Mouse (Mus musculus): Measurements from ENCODE around the gene Tpd52l1.

Gene Tpd52l1

GRCm38 (mm10) chr10:31336432-31336831 is 109.3 kb downstream of the Tpd52l1 start:
- no peak for DNase-seq

DNA sequence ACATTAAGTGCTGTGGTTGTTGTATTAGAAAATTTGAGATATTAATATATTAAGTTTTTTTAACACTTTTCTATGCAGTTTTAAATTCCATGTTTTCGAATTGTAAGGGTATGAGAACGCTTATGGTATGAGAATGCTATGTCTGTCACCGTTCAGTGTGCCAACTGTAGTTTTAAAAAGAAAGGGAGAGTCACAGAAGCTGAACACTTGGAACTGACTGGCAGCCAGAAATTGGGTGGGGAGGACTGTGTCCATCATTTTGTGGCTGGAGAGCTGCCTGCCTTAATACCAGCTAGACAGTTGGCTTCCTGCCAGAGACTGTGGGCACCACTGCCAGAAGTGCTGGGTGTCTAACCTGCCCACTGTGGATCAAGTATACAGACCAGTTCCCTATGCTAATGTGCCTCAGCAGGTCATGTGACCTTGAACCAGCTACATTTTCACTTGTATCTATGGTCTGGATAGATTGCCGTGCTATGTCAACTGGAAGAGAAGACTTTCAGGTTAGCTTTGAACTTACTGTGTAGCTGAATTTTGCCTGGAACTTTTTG is 114.5 kb downstream of the Tpd52l1 start:
- peak in 1 of 2 experiments; percentile 9 for DNase-seq

GRCm38 (mm10) chr10:31330286-31330962 is 115.3 kb downstream of the Tpd52l1 start:
- no peak for DNase-seq

DNA sequence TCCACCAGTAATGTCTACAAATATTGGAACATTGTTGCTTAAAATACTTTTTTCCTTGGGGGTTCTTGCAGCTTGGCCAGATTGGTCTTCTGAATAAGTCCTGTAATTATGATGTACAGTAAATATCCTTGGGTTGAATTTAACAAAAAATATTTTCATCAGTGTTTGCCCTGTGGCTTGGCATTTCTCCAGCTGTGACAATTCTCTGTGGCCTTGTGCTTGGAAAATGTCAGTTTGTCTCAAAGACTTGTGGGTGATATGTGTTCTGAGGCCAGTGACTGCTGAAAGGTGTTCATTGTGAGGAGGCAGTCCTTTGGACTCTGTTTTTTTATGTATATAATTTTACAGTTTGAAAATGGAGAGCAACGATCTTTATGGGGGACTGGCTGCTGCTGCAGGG is 116.3 kb downstream of the Tpd52l1 start:
- no peak for DNase-seq

DNA sequence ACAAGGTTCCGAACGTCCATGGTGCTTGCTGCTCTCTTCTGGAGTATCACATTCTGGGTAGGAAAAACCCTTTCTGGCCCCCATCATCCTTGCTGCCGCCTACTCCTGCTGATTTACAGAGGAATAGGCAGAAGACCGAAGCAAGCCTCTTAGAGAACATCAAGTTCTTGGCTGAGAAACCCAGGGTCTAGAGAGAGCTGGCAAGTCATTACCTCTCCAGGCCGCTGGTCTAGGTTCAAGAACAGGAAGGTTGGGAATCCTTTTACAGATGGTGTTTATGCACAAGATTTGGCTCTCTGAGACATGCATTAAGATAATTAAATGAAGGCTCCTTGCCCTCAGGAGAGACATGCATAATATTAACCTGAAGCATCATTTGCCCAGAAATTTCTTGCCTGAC is 127.3 kb downstream of the Tpd52l1 start:
- DNase-seq = no peak

GRCm38 (mm10) chr10:31312865-31313848 is 132.6 kb downstream of the Tpd52l1 start, which contains the start of gene Hddc2:
Gene Hddc2, plus strand, starts transcription at chr10:31313383.
- DNase-seq = peak; percentile 67 to 69

DNA sequence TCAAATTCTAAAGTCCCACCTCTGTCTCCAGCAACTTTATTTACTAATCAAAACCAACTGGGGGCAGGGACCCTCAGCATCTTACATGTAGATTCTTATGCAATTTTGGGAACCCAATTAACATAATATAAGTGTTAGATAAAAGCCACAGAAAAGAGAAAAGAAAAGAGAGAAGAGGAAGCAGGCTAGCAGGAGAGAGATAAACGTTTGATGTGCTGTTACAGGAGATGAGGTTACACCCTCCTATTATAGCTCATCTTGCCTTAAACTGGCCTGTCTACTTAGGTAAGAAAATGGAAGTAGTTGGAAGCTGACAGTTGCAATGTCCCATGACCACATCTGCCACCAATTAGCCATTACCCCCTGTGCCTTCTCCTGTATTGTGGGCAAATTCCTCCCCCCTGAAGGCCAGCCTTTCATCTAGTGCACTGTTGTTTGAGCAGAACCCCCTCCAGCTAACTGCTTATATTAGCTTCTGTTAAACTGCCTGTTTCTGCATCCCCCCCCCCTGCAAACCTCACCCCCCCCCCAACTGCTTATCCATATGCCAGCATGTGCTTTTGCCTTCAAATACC is 138.6 kb downstream of the Tpd52l1 start:
- no peak for DNase-seq

- no peak for DNase-seq
These were observed 142.3 kb downstream of the Tpd52l1 start for GRCm38 (mm10) chr10:31303446-31303845.

GRCm38 (mm10) chr10:31300292-31300691 is 145.5 kb downstream of the Tpd52l1 start:
- DNase-seq = no peak

- peak; percentile 46 to 62 for DNase-seq
These were observed 146.7 kb downstream of the Tpd52l1 start for GRCm38 (mm10) chr10:31298921-31299574.

DNA sequence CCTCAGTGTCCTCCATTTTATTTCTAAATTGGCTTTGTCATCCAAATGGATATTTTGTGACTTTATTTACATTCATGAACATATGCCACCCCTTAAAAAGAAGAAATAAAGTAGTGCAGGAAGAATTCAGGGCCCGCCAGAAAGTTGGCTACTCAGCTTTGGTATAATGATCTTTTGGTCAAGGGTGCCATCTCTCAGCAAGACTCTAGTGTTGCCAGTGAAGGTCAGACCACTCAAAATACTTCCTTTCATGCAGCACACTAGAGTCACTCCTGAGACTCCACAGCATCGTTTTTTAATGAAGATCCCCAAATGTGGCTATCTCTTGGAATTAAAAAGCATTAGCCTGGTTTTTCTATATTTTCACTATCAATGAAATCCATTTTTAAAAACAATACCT is 147.5 kb downstream of the Tpd52l1 start:
- no peak for DNase-seq

DNA sequence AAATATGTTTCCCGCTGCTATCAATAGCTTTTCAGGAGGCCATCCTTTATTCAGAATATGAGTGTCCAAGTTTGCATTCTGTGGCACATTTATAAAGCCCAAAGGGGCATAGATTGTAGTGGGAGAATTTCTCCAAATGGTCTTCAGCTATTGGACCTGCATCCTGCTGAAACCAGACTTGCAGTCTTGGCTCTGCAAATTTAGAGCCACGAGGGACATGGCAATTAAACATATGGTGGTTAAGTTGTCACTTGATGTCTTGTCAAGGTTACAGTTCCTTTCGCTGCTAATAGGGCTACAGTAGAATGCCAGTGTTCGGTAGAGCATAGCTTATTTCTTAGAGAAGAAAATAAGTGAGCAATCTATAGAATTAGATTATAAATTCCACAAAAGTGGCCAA is 148.7 kb downstream of the Tpd52l1 start:
- no peak for DNase-seq

DNA sequence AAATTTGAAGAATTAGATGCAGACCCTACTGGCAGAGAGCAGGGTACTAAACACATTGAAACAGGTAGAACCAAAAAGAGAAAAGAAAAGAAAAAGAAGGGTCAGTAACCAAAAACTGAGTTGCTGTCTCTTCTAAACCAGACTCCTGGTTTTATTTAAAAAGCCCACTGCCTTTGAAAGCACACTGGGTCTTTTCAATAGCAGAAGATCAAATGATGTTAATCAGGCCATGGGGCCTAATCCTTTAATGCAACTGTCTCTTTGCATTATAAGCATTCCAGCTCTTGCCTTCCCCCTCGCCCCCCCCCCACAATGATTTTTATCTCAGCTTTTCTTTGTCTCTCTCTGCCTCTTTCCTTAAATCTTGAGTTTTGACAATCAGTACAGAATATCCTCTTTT is 149.3 kb downstream of the Tpd52l1 start:
- no peak for DNase-seq

- DNase-seq = no peak
These were observed 150.1 kb downstream of the Tpd52l1 start for GRCm38 (mm10) chr10:31295705-31296104.

DNA sequence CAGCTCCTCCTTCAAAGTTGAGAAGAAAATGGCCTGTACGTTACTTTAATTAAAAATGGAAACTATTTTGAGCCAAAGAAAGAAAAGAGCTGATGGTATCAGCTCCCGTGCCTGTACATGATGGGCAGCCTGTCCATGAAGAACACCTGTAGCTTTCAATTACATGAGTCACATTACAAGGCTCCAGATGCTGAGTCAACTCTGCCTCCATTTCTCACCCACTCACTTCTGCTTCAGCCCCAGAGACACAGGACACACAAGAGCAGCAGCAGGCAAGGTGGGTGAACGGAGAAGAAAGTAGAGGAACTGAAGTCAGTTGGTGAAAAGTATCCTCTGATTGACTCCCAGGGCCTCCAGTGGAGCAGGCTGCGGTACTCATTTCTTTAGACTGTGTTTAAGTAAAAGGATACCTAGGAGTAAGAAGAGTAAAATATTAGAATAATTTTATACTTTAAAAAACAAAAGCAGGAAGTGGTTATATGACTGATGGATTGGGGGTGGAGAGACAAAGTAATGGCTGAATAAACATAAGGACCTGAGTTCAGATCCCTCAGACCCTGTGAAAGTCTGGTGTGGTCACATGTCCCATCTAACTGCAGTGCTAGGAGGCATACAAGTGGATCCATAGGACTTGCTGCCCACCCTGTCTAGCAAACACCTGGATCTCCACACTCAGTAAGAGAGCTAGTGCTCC is 156.9 kb downstream of the Tpd52l1 start:
- no peak for DNase-seq

- no peak for DNase-seq
These were observed 158.0 kb downstream of the Tpd52l1 start for GRCm38 (mm10) chr10:31287787-31288186.

All from cerebellum, adult 18-20 months (tissue).